Mouse (Mus musculus): Measurements from ENCODE around the gene Gla. TPM values are rescaled to one million over a fixed set of nuclear protein-coding genes. Genes with fewer than 3 reads are reported as not detected.

The Gla gene
- 1 to 10 TPM; 1.7 TPM for total RNA-seq (2021)
- 0.84 and 1.6 TPM in 2 replicates for polyA plus RNA-seq (2012; rRNA removed)
- long read RNA-seq: 0 reads

DNA sequence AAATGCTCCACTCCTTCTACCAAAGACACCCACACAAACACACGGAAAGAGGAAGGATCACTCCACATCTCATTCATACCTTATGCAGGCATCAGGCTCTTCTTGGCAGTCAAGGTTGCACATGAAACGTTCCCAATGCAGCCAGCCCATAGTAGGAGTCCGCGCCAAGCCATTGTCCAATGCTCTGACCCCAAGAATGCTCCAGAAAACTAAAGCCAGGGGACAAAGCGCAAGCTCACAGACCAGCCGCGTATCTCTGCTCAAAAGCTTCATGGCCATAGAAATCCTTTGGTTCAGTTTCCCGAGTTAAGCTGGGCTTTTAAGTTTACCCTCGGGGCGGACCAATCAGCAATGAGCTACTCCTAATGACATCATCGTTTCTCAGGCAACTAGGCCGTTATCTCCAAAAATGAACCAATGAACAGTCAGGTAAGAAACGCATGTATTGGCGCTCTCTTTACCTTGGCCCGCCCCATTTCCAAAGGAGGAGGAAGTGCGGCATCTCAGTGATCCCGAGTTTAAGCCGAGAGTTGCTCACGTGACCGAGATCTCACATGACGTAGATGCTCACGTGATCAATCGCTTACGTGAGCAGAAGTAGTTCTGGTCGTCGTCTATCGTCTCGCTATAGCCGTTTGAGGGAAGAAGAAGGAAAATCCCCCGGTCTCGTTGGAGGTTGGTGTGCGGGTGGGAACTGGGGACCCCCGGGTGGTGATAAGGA, at the start of gene Gla, which contains the start of gene Hnrnph2:
Gene Gla, minus strand, starts transcription at position 467 of the 721 bp plus-strand sequence.
Gene Hnrnph2, plus strand, starts transcription at position 521 of the 721 bp plus-strand sequence.
- Histone ChIP-seq H3K4me1 (ENCODE audit: control insufficient read depth, insufficient read depth, low read length) (peaks cover 2% of the 10 kb centered on the region), H3K79me2 (replicated peaks; ENCODE audit: control insufficient read depth, insufficient read depth, low read length) (no peaks in the 10 kb centered on the region), H3K4me3 (peak within 1 kb of the TSS; percentile 66), H3K9ac (ENCODE audit: low read depth, low read length) (peak within 1 kb of the TSS; percentile 78), H3K27ac (peak within 1 kb of the TSS; percentile 94), H3K36me3 (ENCODE audit: control insufficient read depth, insufficient read depth, low read length) (0 out of 2 replicates have a peak, but pooled peaks cover 2% of the 10 kb centered on the region), H3K27me3 (ENCODE audit: control insufficient read depth, insufficient read depth, low read length) (no peaks in the 10 kb centered on the region)
- WGBS: 14% methylated on average over 33 of the region's 33 CpGs
- TF ChIP-seq POLR2A (IDR thresholded peaks at IDR 0.05; ENCODE audit: insufficient read depth, low read depth, low read length): peak; percentile 83
- TF ChIP-seq EP300 (IDR thresholded peaks at IDR 0.05; ENCODE audit: insufficient read depth, low read depth, low read length): peak; percentile 66; the same call in 1 of the 2 replicates
- TF ChIP-seq CTCF (IDR thresholded peaks at IDR 0.05): no peak
- peak; percentile 86 to 93 for DNase-seq
- intact Hi-C loops (cut with DNase I): loop anchor here (2.0 to 5.0 kb wide), 2 partner anchors 16 to 406 kb away; partner anchors contain the start of genes Rpl36a and Zmat1

DNA sequence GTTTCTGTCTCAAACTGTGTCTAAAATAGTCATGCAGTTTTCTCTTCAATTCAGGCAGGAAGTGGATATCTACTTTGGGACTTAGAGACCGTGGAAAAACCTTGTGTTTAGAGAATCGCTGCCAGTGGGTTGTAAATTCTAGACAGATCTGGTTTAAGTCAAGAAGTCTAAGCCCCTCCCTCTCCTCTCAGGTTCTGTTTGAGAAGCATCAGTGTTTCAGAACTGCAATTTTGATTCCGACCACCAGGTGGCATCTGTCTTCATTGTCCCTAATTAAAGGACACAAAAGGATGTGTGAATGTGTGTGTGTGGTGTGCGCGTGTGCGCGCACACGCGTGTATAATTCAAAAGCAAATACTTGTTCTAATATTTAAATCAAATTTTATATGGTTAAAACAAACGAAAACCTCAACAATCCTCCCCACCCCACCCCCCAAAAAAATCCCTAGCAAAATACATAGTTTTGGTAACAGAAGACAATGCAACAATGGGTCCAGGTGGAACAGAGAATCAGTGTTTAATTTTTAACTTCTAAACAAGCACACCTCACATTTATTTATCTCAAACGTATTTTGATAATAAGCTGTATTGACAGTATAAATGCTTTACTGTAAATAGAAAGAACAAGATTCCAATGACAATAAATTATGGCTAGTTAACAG, 47.2 kb upstream of the Gla start:
- peak; percentile 87 for TF ChIP-seq CTCF (IDR thresholded peaks at IDR 0.05)
- no peak for TF ChIP-seq EP300 (IDR thresholded peaks at IDR 0.05; ENCODE audit: insufficient read depth, low read depth, low read length)
- Histone ChIP-seq H3K27ac (no peak overlapping the region), H3K36me3 (ENCODE audit: control insufficient read depth, insufficient read depth, low read length) (no peaks in the 10 kb centered on the region), H3K4me3 (no peak overlapping the region), H3K27me3 (ENCODE audit: control insufficient read depth, insufficient read depth, low read length) (no peaks in the 10 kb centered on the region), H3K4me1 (ENCODE audit: control insufficient read depth, insufficient read depth, low read length) (no peaks in the 10 kb centered on the region), H3K9ac (ENCODE audit: low read depth, low read length) (no peak overlapping the region), H3K79me2 (replicated peaks; ENCODE audit: control insufficient read depth, insufficient read depth, low read length) (no peaks in the 10 kb centered on the region)
- intact Hi-C loops (cut with DNase I): loop anchor here (2.0 to 5.0 kb wide), 3 partner anchors 39 to 265 kb away; partner anchors contain the start of genes Armcx1 and Armcx4
- 16% methylated on average over 11 of the region's 11 CpGs for WGBS
- DNase-seq: peak; percentile 53 to 64

DNA sequence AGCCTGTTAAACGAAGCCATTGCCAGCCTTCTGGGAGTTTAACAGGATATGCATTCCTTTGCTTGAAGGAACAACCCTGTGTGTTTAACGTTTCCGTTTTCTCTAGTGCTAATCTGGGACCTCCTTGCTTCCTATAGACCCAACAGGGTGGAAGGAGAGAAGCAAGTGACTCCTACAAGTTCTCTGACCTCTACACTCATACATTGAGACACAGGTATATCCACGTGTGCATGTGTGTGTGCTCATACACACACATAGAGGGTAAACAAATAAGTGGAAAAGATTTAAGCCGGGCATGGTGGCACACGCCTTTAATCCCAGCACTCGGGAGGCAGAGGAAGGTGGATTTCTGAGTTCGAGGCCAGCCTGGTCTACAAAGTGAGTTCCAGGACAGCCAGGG, 46.5 kb upstream of the Gla start:
- WGBS: 47% methylated on average over 8 of the region's 8 CpGs
- Histone ChIP-seq H3K27me3 (ENCODE audit: control insufficient read depth, insufficient read depth, low read length) (no peaks in the 10 kb centered on the region), H3K36me3 (ENCODE audit: control insufficient read depth, insufficient read depth, low read length) (no peaks in the 10 kb centered on the region), H3K4me3 (no peak overlapping the region), H3K4me1 (ENCODE audit: control insufficient read depth, insufficient read depth, low read length) (no peaks in the 10 kb centered on the region), H3K27ac (no peak overlapping the region), H3K9ac (ENCODE audit: low read depth, low read length) (no peak overlapping the region), H3K79me2 (replicated peaks; ENCODE audit: control insufficient read depth, insufficient read depth, low read length) (no peaks in the 10 kb centered on the region)
- intact Hi-C loops (cut with DNase I): loop anchor here (5.0 kb wide), 2 partner anchors 40 to 70 kb away; partner anchors contain the start of genes Armcx1 and Armcx4
- TF ChIP-seq POLR2A (IDR thresholded peaks at IDR 0.05; ENCODE audit: insufficient read depth, low read depth, low read length) (no peak), EP300 (IDR thresholded peaks at IDR 0.05; ENCODE audit: insufficient read depth, low read depth, low read length) (no peak), CTCF (IDR thresholded peaks at IDR 0.05) (no peak)
- no peak for DNase-seq

GRCm38 (mm10) chrX:134646338-134646737, 45.4 kb upstream of the Gla start:
- 84% methylated on average over 1 of the region's 1 CpGs for WGBS
- no peaks in the 10 kb centered on the region for H3K79me2 ChIP-seq (replicated peaks; ENCODE audit: control insufficient read depth, insufficient read depth, low read length)
- H3K27ac ChIP-seq: no peak overlapping the region
- H3K9ac ChIP-seq (ENCODE audit: low read depth, low read length): no peak overlapping the region
- intact Hi-C loops (cut with DNase I): loop anchor here (5.0 kb wide), 2 partner anchors 41 to 71 kb away; partner anchors contain the start of genes Armcx1 and Armcx4
- TF ChIP-seq POLR2A (IDR thresholded peaks at IDR 0.05; ENCODE audit: insufficient read depth, low read depth, low read length): no peak
- TF ChIP-seq CTCF (IDR thresholded peaks at IDR 0.05): no peak
- TF ChIP-seq EP300 (IDR thresholded peaks at IDR 0.05; ENCODE audit: insufficient read depth, low read depth, low read length): no peak
- no peak overlapping the region for H3K4me3 ChIP-seq
- H3K4me1 ChIP-seq (ENCODE audit: control insufficient read depth, insufficient read depth, low read length): no peaks in the 10 kb centered on the region
- H3K36me3 ChIP-seq (ENCODE audit: control insufficient read depth, insufficient read depth, low read length): no peaks in the 10 kb centered on the region
- no peak for DNase-seq
- no peaks in the 10 kb centered on the region for H3K27me3 ChIP-seq (ENCODE audit: control insufficient read depth, insufficient read depth, low read length)

DNA sequence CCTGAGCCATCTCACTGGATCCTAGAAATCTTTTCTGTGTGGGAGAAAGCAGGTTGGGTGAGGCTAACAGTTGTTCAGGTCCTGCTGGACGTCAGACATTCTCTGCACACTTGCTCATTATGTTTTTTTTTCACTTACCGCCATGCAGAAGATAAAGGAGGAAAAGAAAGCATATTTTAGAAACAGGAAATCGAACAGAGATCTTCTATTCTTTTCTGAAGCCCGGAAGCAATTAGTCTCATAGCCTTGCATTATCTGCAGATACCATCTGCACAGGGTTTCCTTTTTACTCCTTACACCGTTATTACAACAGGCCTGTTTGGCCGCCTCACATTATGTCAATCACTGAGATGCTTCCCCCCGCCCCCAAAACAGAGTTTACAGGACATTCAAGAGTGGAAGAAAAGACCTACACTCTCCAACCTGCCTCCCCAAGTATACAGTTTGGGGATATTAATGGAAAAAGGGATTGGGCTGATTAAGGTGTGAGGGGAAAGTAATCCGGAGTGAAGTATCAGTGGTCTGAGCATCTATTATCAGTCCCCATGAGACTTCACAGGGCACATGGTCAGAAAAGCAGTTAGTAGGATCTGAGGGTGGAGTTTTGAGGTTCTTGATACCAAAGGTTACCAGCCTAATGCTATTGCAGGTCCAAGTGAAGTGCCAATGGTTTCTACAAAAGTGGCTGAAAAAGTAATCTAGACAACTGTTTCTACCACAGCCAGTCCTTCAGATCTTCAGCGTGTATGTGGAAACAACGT, 40.3 kb upstream of the Gla start:
- Histone ChIP-seq H3K4me3 (no peak overlapping the region), H3K27ac (no peak overlapping the region)
- WGBS: 33% methylated on average over 10 of the region's 10 CpGs

More for the DNA sequence above, 40.3 kb upstream of the Gla start:
- no peak overlapping the region for H3K9ac ChIP-seq (ENCODE audit: low read depth, low read length)
- intact Hi-C loops (cut with DNase I): no loop called here
- H3K27me3 ChIP-seq (ENCODE audit: control insufficient read depth, insufficient read depth, low read length): no peaks in the 10 kb centered on the region
- no peaks in the 10 kb centered on the region for H3K36me3 ChIP-seq (ENCODE audit: control insufficient read depth, insufficient read depth, low read length)
- TF ChIP-seq CTCF (IDR thresholded peaks at IDR 0.05) (no peak), EP300 (IDR thresholded peaks at IDR 0.05; ENCODE audit: insufficient read depth, low read depth, low read length) (no peak), POLR2A (IDR thresholded peaks at IDR 0.05; ENCODE audit: insufficient read depth, low read depth, low read length) (no peak)
- no peak for DNase-seq
- no peaks in the 10 kb centered on the region; the same call in 1 of the 2 replicates for H3K4me1 ChIP-seq (ENCODE audit: control insufficient read depth, insufficient read depth, low read length)
- no peaks in the 10 kb centered on the region for H3K79me2 ChIP-seq (replicated peaks; ENCODE audit: control insufficient read depth, insufficient read depth, low read length)
